Mouse (Mus musculus): ENCODE results near the gene Arrdc3. TPM values are rescaled to one million over a fixed set of nuclear protein-coding genes. Genes with fewer than 3 reads are reported as not detected.
A peak's percentile ranks its signal among the peaks of the same experiment; 100 is the strongest.

The Arrdc3 gene
- total RNA-seq, 2 experiments from 2014 or later = 34.0 to 39.4 TPM

- intact Hi-C loops (cut with DNase I) = no loop called here
- Histone ChIP-seq H3K4me3 (no peak overlapping the region), H3K27ac (no peak overlapping the region)
- DNase-seq (ENCODE audit: extremely low spot score in 1 of 2, low spot score in 2 of 2) = no peak
- TF ChIP-seq CTCF (IDR thresholded peaks at IDR 0.05) = no peak
These were observed 38.6 kb downstream of the Arrdc3 start for GRCm38 (mm10) chr13:80921593-80922327.

- Histone ChIP-seq H3K4me3 (no peak overlapping the region), H3K27ac (no peak overlapping the region)
- no peak for DNase-seq (ENCODE audit: extremely low spot score in 1 of 2, low spot score in 2 of 2)
- intact Hi-C loops (cut with DNase I) = no loop called here
- TF ChIP-seq CTCF (IDR thresholded peaks at IDR 0.05) = no peak
These were observed 45.0 kb downstream of the Arrdc3 start for GRCm38 (mm10) chr13:80928187-80928586.

GRCm38 (mm10) chr13:80930030-80930429 lies 46.8 kb downstream of the Arrdc3 start:
- no peak for DNase-seq (ENCODE audit: extremely low spot score in 1 of 2, low spot score in 2 of 2)
- intact Hi-C loops (cut with DNase I) = no loop called here
- no peak overlapping the region for H3K4me3 ChIP-seq
- H3K27ac ChIP-seq = no peak overlapping the region
- TF ChIP-seq CTCF (IDR thresholded peaks at IDR 0.05) = no peak

- intact Hi-C loops (cut with DNase I) = no loop called here
- no peak overlapping the region for H3K4me3 ChIP-seq
- no peak for DNase-seq (ENCODE audit: extremely low spot score in 1 of 2, low spot score in 2 of 2)
- no peak for TF ChIP-seq CTCF (IDR thresholded peaks at IDR 0.05)
- H3K27ac ChIP-seq = no peak overlapping the region
These were observed 49.7 kb downstream of the Arrdc3 start for GRCm38 (mm10) chr13:80932816-80933402.

- Histone ChIP-seq H3K4me3 (no peak overlapping the region), H3K27ac (no peak overlapping the region)
- no peak for DNase-seq (ENCODE audit: extremely low spot score in 1 of 2, low spot score in 2 of 2)
- no peak for TF ChIP-seq CTCF (IDR thresholded peaks at IDR 0.05)
- intact Hi-C loops (cut with DNase I) = no loop called here
These were observed 53.2 kb downstream of the Arrdc3 start for GRCm38 (mm10) chr13:80936426-80936825.

- H3K4me3 ChIP-seq = no peak overlapping the region
- intact Hi-C loops (cut with DNase I) = no loop called here
- no peak overlapping the region for H3K27ac ChIP-seq
- DNase-seq (ENCODE audit: extremely low spot score in 1 of 2, low spot score in 2 of 2) = no peak
- TF ChIP-seq CTCF (IDR thresholded peaks at IDR 0.05) = no peak
These were observed 56.0 kb downstream of the Arrdc3 start for GRCm38 (mm10) chr13:80939228-80939627.

- DNase-seq (ENCODE audit: extremely low spot score in 1 of 2, low spot score in 2 of 2) = no peak
- H3K4me3 ChIP-seq = no peak overlapping the region
- intact Hi-C loops (cut with DNase I) = no loop called here
- TF ChIP-seq CTCF (IDR thresholded peaks at IDR 0.05) = no peak
- peak overlapping the region; percentile 72; the same call in 1 of the 2 replicates for H3K27ac ChIP-seq
These were observed 56.7 kb downstream of the Arrdc3 start for GRCm38 (mm10) chr13:80939866-80940265.

- intact Hi-C loops (cut with DNase I) = no loop called here
- Histone ChIP-seq H3K4me3 (no peak overlapping the region), H3K27ac (peak overlapping the region; percentile 72)
- DNase-seq (ENCODE audit: extremely low spot score in 1 of 2, low spot score in 2 of 2) = no peak
- no peak for TF ChIP-seq CTCF (IDR thresholded peaks at IDR 0.05)
These were observed 57.2 kb downstream of the Arrdc3 start for GRCm38 (mm10) chr13:80940421-80940820.

GRCm38 (mm10) chr13:80940860-80941630 lies 57.9 kb downstream of the Arrdc3 start:
- Histone ChIP-seq H3K27ac (peak overlapping the region; percentile 72), H3K4me3 (no peak overlapping the region)
- peak; percentile 25 for TF ChIP-seq CTCF (IDR thresholded peaks at IDR 0.05)
- intact Hi-C loops (cut with DNase I) = no loop called here
- no peak for DNase-seq (ENCODE audit: extremely low spot score in 1 of 2, low spot score in 2 of 2)

- DNase-seq (ENCODE audit: extremely low spot score in 1 of 2, low spot score in 2 of 2) = no peak
- intact Hi-C loops (cut with DNase I) = no loop called here
- no peak for TF ChIP-seq CTCF (IDR thresholded peaks at IDR 0.05)
- H3K4me3 ChIP-seq = no peak overlapping the region
- H3K27ac ChIP-seq = peak overlapping the region; percentile 36; the same call in 1 of the 2 replicates
These were observed 61.3 kb downstream of the Arrdc3 start for GRCm38 (mm10) chr13:80944532-80944931.
